Mouse (Mus musculus): Measurements from ENCODE around the gene Garem2.
"Not testable (repeated sequence)": the region's sequence is repeated elsewhere in the genome, so short reads cannot be mapped to it uniquely, and the experiment has no call there.

Garem2 gene

GRCm38 (mm10) chr5:30104841-30105667 is at the start of gene Garem2:
TSS of gene Garem2 (plus strand) at chr5:30105161.
- DNase-seq (ENCODE audit: low spot score): no peak

- no peak for DNase-seq (ENCODE audit: low spot score)
Observed at GRCm38 (mm10) chr5:30058216-30058731, 46.7 kb upstream of the Garem2 start.

GRCm38 (mm10) chr5:30059607-30060006 is 45.4 kb upstream of the Garem2 start:
- not testable (repeated sequence) for DNase-seq (ENCODE audit: low spot score)

- no peak for DNase-seq (ENCODE audit: low spot score)
Observed at GRCm38 (mm10) chr5:30067726-30068125, 37.2 kb upstream of the Garem2 start.

GRCm38 (mm10) chr5:30071677-30072076 is 33.3 kb upstream of the Garem2 start:
- no peak for DNase-seq (ENCODE audit: low spot score)

- DNase-seq (ENCODE audit: low spot score): no peak
Observed at GRCm38 (mm10) chr5:30072377-30072776, 32.6 kb upstream of the Garem2 start.

- DNase-seq (ENCODE audit: low spot score): peak; percentile 46
Observed at GRCm38 (mm10) chr5:30072825-30073821, 31.8 kb upstream of the Garem2 start, which contains the start of gene Tyms. TSS of gene Tyms (minus strand) at chr5:30073617.

- DNase-seq (ENCODE audit: low spot score): no peak
Observed at GRCm38 (mm10) chr5:30092701-30093100, 12.3 kb upstream of the Garem2 start.

GRCm38 (mm10) chr5:30094399-30094798 is 10.6 kb upstream of the Garem2 start:
- DNase-seq (ENCODE audit: low spot score): no peak

- DNase-seq (ENCODE audit: low spot score): no peak
Observed at GRCm38 (mm10) chr5:30095731-30096130, 9.2 kb upstream of the Garem2 start.

GRCm38 (mm10) chr5:30098260-30098659 is 6.7 kb upstream of the Garem2 start:
- no peak for DNase-seq (ENCODE audit: low spot score)

GRCm38 (mm10) chr5:30103340-30103739 is 1.6 kb upstream of the Garem2 start:
- DNase-seq (ENCODE audit: low spot score): no peak

GRCm38 (mm10) chr5:30104339-30104738 is 622 bp upstream of the Garem2 start:
- no peak for DNase-seq (ENCODE audit: low spot score)

- no peak for DNase-seq (ENCODE audit: low spot score)
Observed at GRCm38 (mm10) chr5:30105668-30106300, 823 bp downstream of the Garem2 start, which contains the start of gene 3110082J24Rik. TSS of gene 3110082J24Rik (minus strand) at chr5:30106086.

GRCm38 (mm10) chr5:30106756-30107155 is 1.8 kb downstream of the Garem2 start:
- DNase-seq (ENCODE audit: low spot score): no peak

- DNase-seq (ENCODE audit: low spot score): no peak
Observed at GRCm38 (mm10) chr5:30107186-30107585, 2.2 kb downstream of the Garem2 start.

- no peak for DNase-seq (ENCODE audit: low spot score)
Observed at GRCm38 (mm10) chr5:30107611-30108041, 2.7 kb downstream of the Garem2 start.

- no peak for DNase-seq (ENCODE audit: low spot score)
Observed at GRCm38 (mm10) chr5:30108233-30108632, 3.3 kb downstream of the Garem2 start.

- no peak for DNase-seq (ENCODE audit: low spot score)
Observed at GRCm38 (mm10) chr5:30109899-30110298, 4.9 kb downstream of the Garem2 start.

GRCm38 (mm10) chr5:30110371-30111060 is 5.6 kb downstream of the Garem2 start:
- no peak for DNase-seq (ENCODE audit: low spot score)

GRCm38 (mm10) chr5:30111126-30111525 is 6.2 kb downstream of the Garem2 start:
- DNase-seq (ENCODE audit: low spot score): no peak

Measured in ovary, postnatal 10 days (tissue).